Mouse (Mus musculus): Measurements from ENCODE around the gene Adcy9.

Adcy9 gene

DNA sequence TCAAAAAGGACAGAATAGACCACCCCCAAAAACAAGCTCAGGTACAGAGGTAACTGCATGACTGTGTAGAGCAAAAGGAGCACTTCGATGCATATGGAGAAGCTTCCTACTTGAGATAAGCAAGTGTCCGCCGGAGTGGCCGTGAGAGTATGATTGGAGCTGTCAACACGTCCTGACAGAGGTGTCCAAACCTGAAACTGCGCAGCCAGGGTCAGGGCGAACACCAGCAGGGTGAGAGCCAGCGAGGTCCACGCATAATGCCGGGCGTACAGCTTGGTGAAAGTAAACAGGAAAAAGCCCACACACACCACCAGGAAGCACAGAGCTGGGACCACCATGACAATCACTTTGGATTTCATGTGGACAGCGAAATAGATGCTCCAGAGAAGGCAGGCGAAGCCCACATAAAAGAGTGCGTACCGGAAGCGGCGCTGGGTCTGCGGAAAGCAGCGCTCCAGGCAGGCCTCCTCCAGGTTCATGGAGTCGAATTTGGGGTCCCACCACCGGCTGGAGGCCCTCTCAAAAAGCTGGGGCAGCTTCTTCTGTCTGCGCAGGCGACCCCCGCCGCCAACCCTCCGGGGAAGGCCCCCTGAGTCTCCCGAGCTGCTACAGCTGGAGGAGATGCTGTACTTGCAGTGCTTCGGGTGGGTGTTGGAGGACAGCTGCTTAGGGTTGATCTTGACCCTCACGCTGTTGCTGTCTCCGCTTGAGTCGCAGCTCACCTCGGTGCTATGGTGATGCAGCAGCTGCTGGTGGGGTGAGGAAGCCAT is 1.3 kb downstream of the Adcy9 start:
- DNase-seq (ENCODE audit: low spot score in 2 of 2), result no peak

DNA sequence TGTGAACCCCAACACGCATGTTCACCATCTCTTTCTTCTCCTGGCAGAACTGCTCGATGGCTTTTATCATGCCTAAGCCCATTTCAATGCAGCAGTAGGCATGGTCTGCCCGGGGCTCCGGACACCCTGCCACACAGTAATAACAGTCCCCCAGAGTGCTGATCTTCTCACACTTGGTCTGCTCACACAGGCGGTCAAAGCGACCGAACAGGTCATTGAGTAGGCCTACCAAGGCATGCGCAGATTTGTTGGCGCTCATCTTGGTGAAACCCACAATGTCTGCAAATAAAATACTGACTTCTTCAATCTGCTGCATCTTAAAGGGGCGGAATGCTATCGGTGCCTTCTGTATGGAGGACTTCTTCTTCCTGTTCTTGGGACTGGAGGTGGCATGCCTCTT is 2.2 kb downstream of the Adcy9 start:
- DNase-seq (ENCODE audit: low spot score in 2 of 2), result no peak

DNA sequence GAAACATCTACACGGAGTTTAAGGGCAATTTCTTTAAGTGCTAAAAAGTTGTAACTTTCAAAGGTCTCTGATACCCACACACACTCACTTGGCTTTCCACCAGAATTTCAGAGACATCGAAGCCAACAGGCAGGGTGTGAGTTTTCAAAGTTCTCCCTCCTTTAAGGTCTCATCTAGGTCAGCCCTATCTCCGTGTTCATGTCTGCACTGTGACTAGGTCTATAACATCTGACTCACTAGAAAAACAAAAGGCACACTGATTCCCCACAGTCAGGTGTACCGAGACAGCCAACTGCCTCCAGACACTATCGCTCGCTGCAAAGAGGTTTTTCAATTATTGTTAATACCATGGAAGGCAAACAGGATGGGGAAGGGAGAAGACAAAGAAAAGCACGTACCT is 2.8 kb downstream of the Adcy9 start:
- DNase-seq (ENCODE audit: low spot score in 2 of 2), result no peak

DNA sequence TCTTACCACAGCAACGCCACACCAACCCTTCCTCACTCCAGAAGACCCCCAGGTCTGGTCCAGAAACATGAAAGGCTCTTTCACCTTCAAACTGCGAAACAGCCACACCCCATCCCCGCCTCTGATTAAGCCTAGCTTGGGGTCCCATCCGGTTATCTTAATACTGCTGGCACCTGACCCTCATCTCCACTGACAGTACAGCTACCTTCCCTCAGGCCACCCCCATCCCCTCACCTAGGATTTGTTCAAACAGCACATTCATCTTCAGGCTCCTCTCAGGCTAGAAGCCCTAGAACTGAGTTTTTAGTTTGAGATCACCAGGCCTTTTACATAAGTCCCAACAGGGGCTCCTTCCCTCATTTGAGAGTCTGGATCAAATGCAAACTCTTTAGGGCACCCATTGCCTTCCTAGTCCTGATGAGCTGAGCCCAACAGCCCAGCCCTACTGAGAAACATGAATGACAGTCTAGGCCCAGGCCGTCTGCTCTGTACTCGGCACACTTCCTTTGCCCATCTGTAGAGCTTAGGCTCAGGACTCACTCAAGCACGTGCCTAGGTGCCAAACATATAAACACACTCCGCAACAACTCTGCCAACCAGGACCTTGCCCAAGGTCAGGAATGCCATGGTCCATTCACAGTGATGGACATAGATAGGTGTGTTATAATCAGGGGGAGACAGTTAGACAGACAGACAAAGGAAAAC is 5.3 kb downstream of the Adcy9 start:
- DNase-seq (ENCODE audit: low spot score in 2 of 2), result no peak

DNA sequence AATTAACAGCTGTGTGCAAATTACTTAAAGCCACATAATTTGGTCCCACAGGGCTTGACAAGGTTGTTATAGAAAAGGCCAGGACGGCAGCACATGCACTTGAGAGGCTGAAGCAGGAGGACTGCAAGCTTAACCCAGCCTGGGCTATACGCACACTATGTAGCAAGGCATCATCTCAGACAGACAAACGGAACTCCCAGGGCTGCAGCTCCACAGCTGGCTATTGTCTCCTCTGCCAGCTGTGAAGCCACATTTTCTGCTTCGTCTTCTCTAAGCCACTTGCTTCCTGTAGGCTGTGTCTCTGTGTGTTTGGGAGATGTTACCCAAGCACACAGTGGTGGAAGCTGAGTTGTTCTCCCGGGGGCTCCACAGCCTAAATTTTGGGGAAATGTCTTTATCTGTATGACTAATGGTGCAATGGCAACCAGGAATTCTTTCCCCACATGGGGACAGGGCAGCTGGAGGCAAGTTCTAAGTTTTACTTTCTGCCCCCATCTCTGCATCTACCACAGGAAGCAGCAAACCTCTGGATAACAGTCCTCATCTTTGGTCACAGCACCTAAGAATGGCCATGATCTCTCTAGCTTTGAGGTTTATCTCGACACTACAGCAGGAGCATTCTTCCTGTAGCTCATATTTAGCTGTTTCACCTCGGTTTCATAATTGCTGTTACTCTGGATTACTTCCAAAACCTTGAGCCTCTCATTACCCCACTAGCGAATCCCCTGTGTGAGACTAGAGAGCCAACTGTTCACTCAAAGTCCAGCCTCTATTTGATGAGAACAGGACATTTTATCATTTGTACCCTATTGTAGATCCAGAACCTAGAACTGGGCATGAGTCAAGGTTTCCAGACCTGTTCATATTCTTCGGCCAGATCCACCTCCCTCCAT is 6.1 kb downstream of the Adcy9 start:
- no peak for DNase-seq (ENCODE audit: low spot score in 2 of 2)

DNA sequence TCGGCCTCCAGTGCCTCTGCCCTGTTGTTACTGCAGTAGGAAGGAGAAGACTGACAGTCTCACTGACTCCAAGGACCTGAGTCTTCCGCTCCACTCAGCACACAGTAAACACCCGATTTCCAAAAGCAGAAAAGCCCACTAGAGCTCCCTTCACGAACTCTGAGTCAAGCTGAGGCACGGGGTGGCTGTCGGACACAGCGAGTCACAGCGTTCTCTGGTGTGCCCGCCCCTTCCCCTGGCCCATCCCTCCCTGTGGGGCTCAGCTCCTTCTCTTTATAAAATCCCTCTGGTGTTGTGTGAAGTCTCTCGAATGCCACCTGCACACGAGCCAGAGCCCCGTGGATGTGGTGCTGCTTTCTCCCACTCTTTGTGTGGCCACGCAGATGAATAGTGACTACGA is 7.0 kb downstream of the Adcy9 start:
- DNase-seq (ENCODE audit: low spot score in 2 of 2), result no peak

DNA sequence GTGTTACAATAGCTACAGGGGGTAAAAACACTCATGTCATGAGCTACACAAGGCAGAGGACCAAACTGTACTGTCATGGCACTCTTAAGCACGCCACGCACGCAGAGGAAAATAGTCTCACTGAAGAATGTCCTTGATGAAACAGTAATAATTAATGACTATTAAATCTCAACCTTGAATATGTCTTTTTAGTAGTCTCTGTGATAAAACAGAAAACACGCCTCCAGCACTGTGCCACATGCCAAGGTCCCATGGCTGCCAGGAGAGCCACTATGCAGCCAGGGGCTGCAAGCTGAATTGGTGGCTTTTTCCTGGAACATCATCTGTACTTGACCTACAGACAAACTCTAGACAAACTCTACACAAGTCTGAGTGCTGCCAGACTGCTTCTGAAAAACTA is 8.0 kb downstream of the Adcy9 start:
- no peak for DNase-seq (ENCODE audit: low spot score in 2 of 2)

DNA sequence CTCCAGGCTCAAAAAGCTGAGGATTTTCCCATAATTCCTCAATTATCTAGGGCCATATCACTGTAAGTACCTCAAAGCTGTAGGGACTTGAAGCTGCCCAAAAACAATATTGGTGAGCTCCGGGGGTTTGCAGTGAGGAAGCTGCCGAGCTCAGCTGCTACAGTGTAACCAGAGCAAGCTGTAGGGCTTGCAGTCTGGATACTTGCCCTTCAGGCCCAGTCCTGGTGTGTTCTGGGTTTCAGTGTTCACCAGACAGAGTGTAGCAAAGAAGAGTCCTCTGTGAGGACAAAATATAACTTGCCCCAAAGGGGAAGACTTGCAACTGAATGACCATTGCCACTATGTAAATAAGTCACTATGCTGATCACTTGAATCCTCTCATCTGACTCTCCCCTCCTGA is 9.0 kb downstream of the Adcy9 start:
- DNase-seq (ENCODE audit: low spot score in 2 of 2), result no peak

DNA sequence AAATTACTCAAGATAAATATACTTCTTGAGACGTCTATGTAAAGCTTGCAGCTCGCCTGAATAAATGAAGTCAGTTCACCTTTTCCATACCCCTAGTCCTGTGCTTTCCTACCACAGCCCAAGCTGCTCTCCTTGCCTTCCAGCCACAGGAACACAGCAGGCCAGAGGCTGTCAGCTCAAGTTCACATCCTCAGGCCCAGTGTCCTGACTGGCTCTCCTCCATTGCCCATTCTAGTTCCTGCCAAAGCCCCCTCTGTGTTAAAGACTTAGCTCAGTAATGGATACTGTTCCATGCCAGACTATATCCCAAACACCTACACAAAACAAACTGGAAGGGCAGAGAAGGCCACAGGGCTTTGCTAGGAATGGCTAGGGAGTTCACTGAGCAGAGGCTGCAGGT is 12.8 kb downstream of the Adcy9 start:
- DNase-seq (ENCODE audit: low spot score in 2 of 2), result no peak

DNA sequence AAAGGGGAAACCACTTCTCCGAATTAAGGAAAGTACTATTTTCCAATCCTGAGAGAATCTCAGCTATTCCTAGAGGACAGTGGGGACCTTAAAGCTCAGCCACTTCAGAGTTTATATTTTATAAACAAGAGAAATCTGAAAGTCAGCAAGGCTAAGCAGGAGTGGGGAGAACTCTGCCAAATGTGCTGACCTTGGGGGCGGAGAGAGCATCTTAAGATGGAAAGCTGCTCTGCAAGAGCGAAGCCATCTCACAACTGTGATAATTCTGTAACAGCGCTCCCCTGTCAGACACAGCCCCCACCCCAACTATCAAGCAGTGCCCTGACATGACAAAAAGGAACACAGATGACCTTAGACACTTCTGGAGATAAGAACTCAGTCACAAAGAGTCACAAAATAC is 13.6 kb downstream of the Adcy9 start:
- no peak for DNase-seq (ENCODE audit: low spot score in 2 of 2)

DNA sequence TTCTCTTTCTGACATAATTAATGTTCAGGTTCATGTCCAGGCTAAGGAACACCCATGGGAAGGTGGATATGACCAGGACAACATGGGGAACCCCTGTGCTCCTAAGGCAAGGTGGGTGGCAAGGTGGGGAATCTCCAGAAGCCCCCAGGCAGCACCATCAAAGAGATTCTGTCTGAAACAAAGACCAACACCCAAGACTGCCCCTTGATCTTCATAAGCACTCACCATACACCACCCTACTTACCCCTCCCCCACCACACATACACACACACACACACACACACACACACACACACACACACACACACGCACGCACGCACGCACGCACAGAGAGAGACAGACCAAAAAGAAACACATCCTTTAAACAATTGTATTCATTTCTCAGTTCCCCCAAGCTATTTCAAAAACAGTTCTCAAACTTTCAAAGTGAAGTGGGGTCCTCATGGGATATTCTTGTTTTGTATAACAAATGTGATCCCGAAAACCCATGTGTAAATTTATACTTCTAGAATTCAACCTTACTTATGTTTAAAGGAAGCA is 14.2 kb downstream of the Adcy9 start:
- no peak for DNase-seq (ENCODE audit: low spot score in 2 of 2)

DNA sequence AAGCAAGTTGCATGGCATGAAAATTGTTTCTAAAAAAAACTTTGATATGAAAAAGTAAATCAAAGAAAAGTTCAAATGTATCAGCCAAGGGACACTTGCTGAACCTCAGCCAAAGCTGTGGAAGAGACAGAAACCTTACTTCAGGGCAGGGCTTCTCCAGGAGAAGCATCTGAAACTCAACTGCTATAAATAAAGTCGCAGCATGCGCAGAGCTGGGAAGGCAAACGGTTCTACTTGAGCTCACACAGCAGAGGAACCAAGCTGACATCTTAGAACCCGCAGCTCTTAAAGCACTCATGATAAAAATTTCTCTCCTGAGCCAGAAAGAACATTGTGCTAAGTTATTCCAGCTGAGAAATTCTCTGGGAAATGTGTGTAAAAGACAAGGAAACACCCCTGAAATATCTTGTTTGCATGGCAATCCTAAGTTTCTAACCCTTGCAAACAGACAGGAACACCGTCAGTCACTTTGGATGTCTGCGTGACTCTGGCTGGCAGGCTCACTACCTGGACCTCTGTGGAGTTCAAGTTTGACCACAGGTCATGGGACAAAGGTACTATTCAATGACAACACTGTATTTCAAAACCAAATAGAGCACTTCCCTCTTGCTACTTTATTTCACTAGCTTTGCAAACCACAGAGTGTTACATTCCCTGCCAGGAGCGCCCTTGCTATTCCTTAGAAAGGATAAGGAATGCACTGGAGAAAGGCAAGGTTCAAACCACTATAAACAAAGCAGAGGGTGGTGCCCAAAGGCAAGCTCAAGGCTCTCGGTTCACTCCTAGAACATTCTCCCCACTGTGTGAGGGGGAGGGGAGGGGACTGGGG is 15.2 kb downstream of the Adcy9 start:
- no peak for DNase-seq (ENCODE audit: low spot score in 2 of 2)

DNA sequence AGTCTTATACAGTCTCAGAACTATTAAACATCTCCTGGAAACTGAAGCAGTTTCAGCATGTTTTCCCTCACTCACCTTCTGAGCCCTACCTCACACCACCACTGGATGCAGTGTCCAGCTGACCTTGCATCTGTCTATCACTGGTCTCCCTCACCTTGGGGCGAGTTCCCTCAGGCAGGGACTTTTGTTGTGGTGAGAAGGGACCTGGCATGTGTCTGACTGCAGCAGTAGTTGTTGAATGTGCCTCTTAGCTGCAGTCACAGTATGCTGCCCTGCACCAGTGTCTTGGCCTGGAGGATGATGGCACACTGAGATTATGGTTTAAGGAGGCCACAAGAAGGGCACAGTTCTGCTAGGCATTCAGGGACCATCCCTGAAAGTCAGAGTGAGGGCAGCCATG is 19.2 kb downstream of the Adcy9 start:
- DNase-seq (ENCODE audit: low spot score in 2 of 2), result no peak

DNA sequence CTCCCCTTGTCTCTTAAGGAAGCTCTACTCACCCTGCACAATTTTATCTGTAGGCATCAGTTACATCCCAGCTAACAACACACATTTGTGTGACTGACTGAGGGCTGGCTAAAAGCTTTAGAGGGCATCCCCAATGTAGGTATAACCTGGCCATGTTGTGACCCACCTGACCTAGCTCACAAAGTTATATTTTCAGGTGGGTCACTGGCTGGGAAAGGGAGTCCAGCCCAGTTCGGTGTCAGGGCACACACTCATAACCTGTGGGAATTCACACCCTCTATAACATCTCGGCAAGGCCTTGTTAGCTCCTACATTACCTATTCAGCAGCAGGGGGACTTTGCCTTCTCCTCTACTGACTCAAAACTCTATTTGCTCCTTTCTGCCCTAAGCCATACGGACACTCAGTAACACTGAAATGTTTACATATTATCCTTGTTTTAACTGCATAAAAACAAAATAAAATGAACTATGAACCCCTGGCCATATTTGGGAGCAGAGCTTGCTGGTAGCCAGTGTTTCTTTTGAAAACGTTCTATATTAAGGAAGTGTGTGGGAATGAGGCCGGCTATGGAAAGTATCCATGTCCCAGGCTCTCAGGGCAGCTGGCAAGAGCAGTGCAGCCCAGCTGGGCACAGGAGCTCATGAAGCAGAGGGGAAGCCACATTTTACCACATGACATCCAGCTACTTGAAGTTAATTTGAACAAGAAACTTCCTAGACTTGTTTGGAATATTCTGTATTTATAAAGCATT is 20.7 kb downstream of the Adcy9 start:
- DNase-seq (ENCODE audit: low spot score in 2 of 2), result no peak

DNA sequence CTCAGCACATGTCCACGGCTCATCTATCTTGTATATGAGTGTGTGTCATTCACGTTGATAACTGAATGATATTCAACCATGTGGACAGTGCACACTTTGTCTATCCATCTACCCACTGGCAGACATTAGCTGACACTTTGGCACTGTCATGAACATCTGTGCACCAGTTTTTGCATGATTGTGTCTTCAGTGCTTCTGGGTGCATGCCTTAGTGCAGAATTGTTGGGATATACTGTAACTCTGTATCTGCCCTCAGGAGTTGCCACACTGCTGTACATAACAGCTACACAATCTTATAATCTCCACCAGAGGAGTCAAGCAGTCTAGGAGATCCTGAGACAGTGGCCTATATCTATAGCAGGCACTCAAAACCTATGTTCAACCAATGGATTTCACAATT is 21.5 kb downstream of the Adcy9 start:
- no peak for DNase-seq (ENCODE audit: low spot score in 2 of 2)

DNA sequence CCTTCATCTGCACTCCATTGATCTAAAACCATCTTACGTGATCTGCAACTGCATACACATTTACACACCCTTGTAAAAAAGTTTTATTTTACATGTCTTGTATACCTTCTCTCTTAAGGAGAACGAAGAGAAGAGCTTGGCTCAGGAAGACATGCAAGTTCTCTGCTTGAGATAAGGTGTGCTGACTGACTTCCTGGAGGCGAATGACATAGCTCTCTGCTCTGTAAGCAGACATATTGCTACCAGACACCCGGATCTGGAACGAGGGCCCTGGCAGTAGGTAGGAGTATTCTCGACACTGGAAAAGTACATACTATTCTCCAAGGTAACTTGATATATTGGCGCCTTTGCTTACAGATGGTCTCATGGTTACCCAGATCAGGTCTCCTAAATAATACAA is 22.7 kb downstream of the Adcy9 start:
- no peak for DNase-seq (ENCODE audit: low spot score in 2 of 2)

DNA sequence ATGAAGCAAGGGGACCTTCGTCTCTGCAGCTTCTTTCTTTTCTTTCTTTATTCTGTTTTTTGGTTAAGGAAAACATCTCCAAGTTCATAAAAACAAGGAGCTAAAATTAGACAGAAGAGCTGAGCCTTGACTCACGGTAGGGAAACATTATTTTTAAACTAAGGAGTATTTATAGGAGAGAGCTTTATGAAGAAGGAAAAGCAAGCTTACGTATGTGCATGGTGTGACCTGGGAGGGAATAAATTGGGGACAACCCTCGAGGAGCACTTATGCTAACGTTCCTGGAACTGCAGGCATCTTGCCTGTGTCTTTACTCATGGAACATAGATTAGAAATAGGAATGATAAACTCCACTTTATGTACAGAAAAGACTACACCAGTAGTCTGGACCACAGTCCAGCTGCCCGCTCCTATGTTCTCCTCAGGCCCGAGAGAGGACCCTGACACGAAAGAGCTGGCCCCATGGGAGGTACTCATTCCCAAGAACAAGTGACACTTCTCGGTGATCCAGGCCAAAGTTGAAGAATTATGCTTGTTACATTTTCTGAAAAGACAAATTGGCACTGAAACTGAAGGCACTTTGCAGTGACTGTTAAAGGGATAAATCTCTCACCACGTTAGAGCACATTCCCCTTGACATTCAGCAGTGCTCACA is 24.5 kb downstream of the Adcy9 start:
- DNase-seq (ENCODE audit: low spot score in 2 of 2), result no peak

DNA sequence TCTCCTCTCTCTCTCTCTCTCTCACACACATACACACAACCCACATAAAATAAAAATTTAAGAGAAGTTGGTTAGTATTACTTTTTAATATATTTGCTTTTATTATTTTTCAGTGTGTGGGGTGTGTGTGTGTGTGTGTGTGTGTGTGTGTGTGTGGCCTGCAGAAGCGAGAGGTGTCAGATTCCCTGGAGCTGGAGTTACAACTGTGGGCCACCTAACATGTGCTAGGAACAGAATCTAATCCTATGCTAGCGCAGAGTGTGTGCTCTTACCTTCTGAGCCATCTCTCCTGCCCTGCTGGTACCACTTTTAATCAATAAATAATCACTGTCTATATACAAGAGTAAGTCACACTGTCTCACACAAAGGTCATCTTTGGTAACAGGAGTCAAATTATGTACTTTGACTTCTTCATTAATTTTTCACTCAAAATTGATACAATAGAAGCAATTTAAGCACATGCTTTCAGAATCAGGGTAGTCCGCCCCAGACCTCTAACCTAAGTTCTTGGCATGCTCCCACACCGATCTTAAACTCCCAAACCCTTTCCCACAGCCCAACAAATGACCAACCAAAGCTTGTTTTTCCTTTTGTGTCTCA is 25.2 kb downstream of the Adcy9 start:
- no peak for DNase-seq (ENCODE audit: low spot score in 2 of 2)

DNA sequence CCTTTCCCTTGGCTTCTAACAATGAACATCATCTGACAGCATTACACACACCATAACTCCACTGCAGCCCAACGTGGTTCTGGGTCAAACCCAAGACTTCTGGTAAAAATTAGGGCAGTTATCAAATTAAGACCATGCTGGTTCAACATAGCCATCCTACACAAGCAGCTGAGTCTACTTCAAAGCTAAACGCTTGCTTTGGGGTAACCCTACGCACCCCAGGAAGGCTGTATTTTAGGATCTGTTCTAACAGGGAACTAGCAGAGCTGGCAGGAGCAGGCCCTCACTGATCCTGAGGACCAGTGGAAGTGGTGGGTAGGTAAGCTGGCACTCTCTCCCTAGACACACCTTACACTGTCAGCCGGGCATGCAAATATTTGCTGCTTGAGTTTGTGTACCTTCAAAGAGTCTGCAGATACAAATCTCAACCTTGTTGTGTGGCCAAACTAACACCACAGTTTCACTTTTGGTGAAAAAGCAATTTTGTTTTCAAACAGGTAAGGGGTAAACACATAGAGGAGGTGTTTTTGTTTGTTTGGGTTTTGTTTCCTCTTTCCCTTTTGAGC is 36.7 kb downstream of the Adcy9 start:
- no peak for DNase-seq (ENCODE audit: low spot score in 2 of 2)
